Mouse (Mus musculus) subcutaneous adipose tissue, adult 2 months (tissue): ENCODE results near the gene Ccl20. TPM values are rescaled to one million over a fixed set of nuclear protein-coding genes. Genes with fewer than 3 reads are reported as not detected.

ENCODE experiments used
- polyA plus RNA-seq: library from polyadenylated mRNA; depleted of rRNA; stranded (reverse); fragments of >200 nt; gene quantifications from 2 replicates; pipeline ENCODE4 v1.2.3, GENCODE M21; 2012; ENCODE audit warnings: low replicate concordance; rRNA removed

Ccl20 gene
- polyA plus RNA-seq = not detected in 2 replicates

GRCm38 (mm10) chr1:83116447-83117137 is at the start of gene Ccl20:
TSS of gene Ccl20 (plus strand) at chr1:83116766.

GRCm38 (mm10) chr1:83159603-83160002 is 43.0 kb downstream of the Ccl20 start, which contains the start of gene Daw1:
TSS of gene Daw1 (plus strand) at chr1:83159752.

Other genes with a start within 250 kb of the Ccl20 start
- gene A030005L19Rik, start 203.4 kb upstream of the Ccl20 start, polyA plus RNA-seq = 0.47 and 1.1 TPM in 2 replicates
- not detected in 2 replicates for gene A030014E15Rik, start 191.8 kb upstream of the Ccl20 start, polyA plus RNA-seq
- not detected in 2 replicates for gene Gm6217, start 185.4 kb upstream of the Ccl20 start, polyA plus RNA-seq
- not detected in 2 replicates for gene A030003K21Rik, start 173.4 kb upstream of the Ccl20 start, polyA plus RNA-seq
- gene Gm7544, start 160.8 kb upstream of the Ccl20 start, polyA plus RNA-seq = not detected in 2 replicates
- not detected in 2 replicates for gene Gm47955, start 156.5 kb upstream of the Ccl20 start, polyA plus RNA-seq
- gene Gm47959, start 116.2 kb upstream of the Ccl20 start, polyA plus RNA-seq = not detected in 2 replicates
- 0.95 and 1.2 TPM in 2 replicates for gene Slc19a3, start 78.3 kb upstream of the Ccl20 start, polyA plus RNA-seq
- gene Krtap28-10, start 74.3 kb upstream of the Ccl20 start, polyA plus RNA-seq = not detected in 2 replicates
- gene Gm47969, start 71.8 kb upstream of the Ccl20 start, polyA plus RNA-seq = not detected in 2 replicates
- not detected in 2 replicates for gene A030005K14Rik, start 57.4 kb upstream of the Ccl20 start, polyA plus RNA-seq
- gene Krtap28-13, start 55.8 kb upstream of the Ccl20 start, polyA plus RNA-seq = 0.16 TPM in 1 of 2 replicates, not detected in the other
- gene Daw1, start 43.0 kb downstream of the Ccl20 start, polyA plus RNA-seq = 0.09 TPM in 1 of 2 replicates, not detected in the other